Mouse (Mus musculus) heart, embryonic 12.5 days (tissue): ENCODE data around the gene Glmn. TPM values are rescaled to one million over a fixed set of nuclear protein-coding genes. Genes with fewer than 3 reads are reported as not detected.

Experiments used
- ATAC-seq: fragments of 200-750 bp; cut with Nextera tagmentation; 2 replicates; pipeline ENCODE4 v1.8.0; 2017; ENCODE audit warnings: moderate TSS enrichment, moderate library complexity; ENCODE audit not compliant: insufficient number of reproducible peaks, low FRiP score
- H3K27ac ChIP-seq: fragments of 300-500 bp; sonication (generic); 2 replicates; pipeline ENCODE4 v1.5.1; 2016; ENCODE audit warnings: mild to moderate bottlenecking, moderate library complexity; ENCODE audit not compliant: poor library complexity, severe bottlenecking
- H3K27me3 ChIP-seq: fragments of 300-500 bp; sonication (generic); replicated peaks from 2 replicates; pipeline ENCODE4 v1.6.1; 2016; ENCODE audit warnings: mild to moderate bottlenecking, moderate library complexity
- H3K36me3 ChIP-seq: fragments of 300-500 bp; sonication (generic); 2 replicates; pipeline ENCODE4 v1.6.1; 2016; ENCODE audit warnings: mild to moderate bottlenecking, moderate library complexity
- H3K4me1 ChIP-seq: fragments of 300-500 bp; sonication (generic); replicated peaks from 2 replicates; pipeline ENCODE4 v1.6.1; 2016; ENCODE audit warnings: mild to moderate bottlenecking
- H3K4me2 ChIP-seq: fragments of 300-500 bp; sonication (generic); 2 replicates; pipeline ENCODE4 v1.6.1; 2016; ENCODE audit warnings: mild to moderate bottlenecking, moderate library complexity
- H3K4me3 ChIP-seq: fragments of 300-500 bp; sonication (generic); 2 replicates; pipeline ENCODE4 v1.5.1; 2016; ENCODE audit warnings: mild to moderate bottlenecking
- H3K9ac ChIP-seq: fragments of 300-500 bp; sonication (generic); 2 replicates; pipeline ENCODE4 v1.6.1; 2016; ENCODE audit warnings: mild to moderate bottlenecking, moderate library complexity
- H3K9me3 ChIP-seq: fragments of 300-500 bp; sonication (generic); replicated peaks from 2 replicates; pipeline ENCODE4 v1.6.1; 2016; ENCODE audit warnings: mild to moderate bottlenecking, moderate library complexity
- WGBS: fragments of 180-500 bp; shearing (Covaris S2); methylation state at CpG from one replicate; pipeline ENCODE4 v1.1.7; 2016; 5-methylcytosine and 5-hydroxymethylcytosine counted together
- polyA plus RNA-seq: library from polyadenylated mRNA; unstranded; fragments of >200 nt; fragmentation: Nextera tagmentation; extraction: Ambion mirVana; gene quantifications from 2 replicates; pipeline ENCODE4 v1.2.1, GENCODE M21; 2016

The Glmn gene
- polyA plus RNA-seq: 26.4 and 27.1 TPM in 2 replicates

GRCm38 (mm10) chr5:107597301-107598077 lies at the start of gene Glmn, which contains the start of gene Rpap2:
TSS of gene Glmn (minus strand) at chr5:107597888.
TSS of gene Rpap2 (plus strand) at chr5:107597373.
- peak within 1 kb of the TSS; percentile 93 for H3K9ac ChIP-seq
- peak within 1 kb of the TSS; percentile 86 for H3K27ac ChIP-seq
- no peaks in the 10 kb centered on the region for H3K9me3 ChIP-seq
- WGBS: under 1% methylated on average over 57 of the region's 64 CpGs
- ATAC-seq: peak; percentile 98
- peaks cover 20% of the 10 kb centered on the region for H3K36me3 ChIP-seq
- peak within 1 kb of the TSS; percentile 89 for H3K4me2 ChIP-seq
- 0 out of 2 replicates have a peak, but pooled peaks cover 6% of the 10 kb centered on the region for H3K4me1 ChIP-seq
- H3K4me3 ChIP-seq: peak within 1 kb of the TSS; percentile 93
- no peaks in the 10 kb centered on the region for H3K27me3 ChIP-seq

GRCm38 (mm10) chr5:107645935-107646334 lies 48.2 kb upstream of the Glmn start:
- 89% methylated on average over 2 of the region's 2 CpGs for WGBS
- H3K9me3 ChIP-seq: no peaks in the 10 kb centered on the region
- H3K27ac ChIP-seq: no peak overlapping the region
- H3K4me3 ChIP-seq: no peak overlapping the region
- H3K36me3 ChIP-seq: peaks cover 7% of the 10 kb centered on the region
- no peak for ATAC-seq
- no peak overlapping the region for H3K9ac ChIP-seq
- H3K4me2 ChIP-seq: no peak overlapping the region
- no peaks in the 10 kb centered on the region for H3K4me1 ChIP-seq
- no peaks in the 10 kb centered on the region for H3K27me3 ChIP-seq

- no peak overlapping the region for H3K4me2 ChIP-seq
- H3K27ac ChIP-seq: no peak overlapping the region
- no peaks in the 10 kb centered on the region for H3K27me3 ChIP-seq
- H3K9me3 ChIP-seq: no peaks in the 10 kb centered on the region
- H3K36me3 ChIP-seq: peaks cover 10% of the 10 kb centered on the region
- H3K4me3 ChIP-seq: no peak overlapping the region
- 53% methylated on average over 2 of the region's 2 CpGs for WGBS
- no peaks in the 10 kb centered on the region for H3K4me1 ChIP-seq
- no peak overlapping the region for H3K9ac ChIP-seq
- ATAC-seq: no peak
These were observed 46.9 kb upstream of the Glmn start for GRCm38 (mm10) chr5:107644595-107644994.

GRCm38 (mm10) chr5:107638366-107638765 lies 40.7 kb upstream of the Glmn start:
- no peaks in the 10 kb centered on the region for H3K27me3 ChIP-seq
- ATAC-seq: no peak

DNA sequence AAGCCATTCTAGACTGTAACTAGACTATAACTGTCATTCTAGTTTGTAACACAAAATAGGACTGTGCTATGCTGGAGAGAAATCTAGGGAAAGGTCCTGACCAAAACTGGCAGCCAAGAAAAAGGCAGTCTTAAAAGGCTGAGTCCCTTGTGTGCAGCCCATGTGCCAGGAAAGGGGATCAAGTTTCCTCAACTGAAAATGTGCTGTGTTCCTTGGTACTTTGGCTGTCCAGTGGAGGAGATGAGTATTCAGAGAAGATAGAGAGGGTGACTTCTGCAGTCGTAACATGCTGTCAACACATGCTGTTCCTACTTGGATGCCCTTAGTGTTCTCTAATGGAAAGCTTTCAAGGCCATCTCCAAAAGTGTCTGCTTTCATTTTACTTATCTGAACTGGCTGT lies 39.4 kb upstream of the Glmn start:
- Histone ChIP-seq H3K4me2 (no peak overlapping the region), H3K9me3 (no peaks in the 10 kb centered on the region), H3K27ac (no peak overlapping the region), H3K9ac (no peak overlapping the region), H3K4me1 (no peaks in the 10 kb centered on the region), H3K27me3 (no peaks in the 10 kb centered on the region), H3K36me3 (peaks cover 8% of the 10 kb centered on the region), H3K4me3 (no peak overlapping the region)
- WGBS: 59% methylated on average over 1 of the region's 1 CpGs
- no peak for ATAC-seq

More at GRCm38 (mm10) chr5:107638366-107638765, 40.7 kb upstream of the Glmn start:
- Histone ChIP-seq H3K27ac (no peak overlapping the region), H3K4me2 (no peak overlapping the region), H3K4me3 (no peak overlapping the region), H3K9me3 (no peaks in the 10 kb centered on the region), H3K9ac (no peak overlapping the region), H3K4me1 (no peaks in the 10 kb centered on the region), H3K36me3 (peaks cover 11% of the 10 kb centered on the region)
- 80% methylated on average over 8 of the region's 8 CpGs for WGBS

- 91% methylated on average over 4 of the region's 4 CpGs for WGBS
- H3K4me2 ChIP-seq: no peak overlapping the region
- no peaks in the 10 kb centered on the region for H3K4me1 ChIP-seq
- H3K4me3 ChIP-seq: no peak overlapping the region
- no peak overlapping the region for H3K27ac ChIP-seq
- no peaks in the 10 kb centered on the region for H3K9me3 ChIP-seq
- peaks cover 21% of the 10 kb centered on the region for H3K36me3 ChIP-seq
- ATAC-seq: no peak
- no peaks in the 10 kb centered on the region for H3K27me3 ChIP-seq
- H3K9ac ChIP-seq: no peak overlapping the region
These were observed 36.0 kb upstream of the Glmn start for GRCm38 (mm10) chr5:107633651-107634050.

- Histone ChIP-seq H3K9ac (no peak overlapping the region), H3K9me3 (no peaks in the 10 kb centered on the region), H3K4me1 (no peaks in the 10 kb centered on the region), H3K36me3 (peaks cover 60% of the 10 kb centered on the region), H3K27ac (no peak overlapping the region), H3K4me3 (no peak overlapping the region), H3K4me2 (no peak overlapping the region), H3K27me3 (no peaks in the 10 kb centered on the region)
- ATAC-seq: no peak
- WGBS: 76% methylated on average over 3 of the region's 3 CpGs
These were observed 23.6 kb upstream of the Glmn start for GRCm38 (mm10) chr5:107621327-107621726.

DNA sequence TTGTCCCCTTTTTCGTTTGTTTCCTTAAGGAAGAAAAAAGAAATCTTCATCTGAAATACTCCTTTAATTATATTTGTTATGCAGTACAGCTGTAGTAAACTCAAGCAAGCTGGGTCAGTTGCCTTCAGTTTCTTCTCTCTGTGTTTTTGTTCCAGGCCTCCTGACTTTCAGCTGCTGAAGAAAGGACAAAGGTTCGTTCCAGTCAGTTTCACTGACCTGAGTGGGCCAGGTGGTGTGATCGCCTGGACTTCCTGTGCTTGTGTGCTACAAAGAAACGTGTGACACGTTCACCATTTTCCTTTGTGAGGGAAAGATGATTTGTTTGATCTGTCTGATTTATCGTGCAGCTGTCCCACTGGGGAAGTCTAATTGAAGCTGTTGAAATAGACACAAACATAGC lies 20.3 kb upstream of the Glmn start:
- ATAC-seq: no peak
- peaks cover 60% of the 10 kb centered on the region for H3K36me3 ChIP-seq
- WGBS: 87% methylated on average over 6 of the region's 6 CpGs

DNA sequence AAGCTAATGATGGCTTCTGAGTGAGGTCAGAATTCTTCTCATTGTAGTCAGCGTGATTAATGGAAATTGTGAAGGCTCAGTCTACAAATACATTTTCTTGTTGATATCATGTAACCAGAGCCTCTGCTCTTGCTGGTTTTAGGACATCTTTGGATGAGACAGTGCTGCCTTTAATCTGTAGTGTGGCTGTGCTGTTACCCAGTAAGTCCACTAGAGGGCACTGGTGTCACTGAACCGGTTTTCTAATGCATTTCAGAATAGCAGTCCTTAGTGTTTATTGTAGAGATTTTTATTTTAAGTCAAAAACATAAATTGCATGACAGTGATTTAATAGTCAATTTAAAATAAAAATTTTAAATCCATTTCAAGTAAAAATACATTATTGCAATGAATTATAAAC lies 13.5 kb upstream of the Glmn start:
- Histone ChIP-seq H3K4me3 (no peak overlapping the region), H3K27me3 (no peaks in the 10 kb centered on the region), H3K27ac (no peak overlapping the region), H3K4me2 (no peak overlapping the region), H3K9me3 (no peaks in the 10 kb centered on the region), H3K4me1 (no peaks in the 10 kb centered on the region), H3K36me3 (peaks cover 32% of the 10 kb centered on the region), H3K9ac (no peak overlapping the region)
- 3% methylated on average over 2 of the region's 2 CpGs for WGBS
- ATAC-seq: no peak

More for the DNA sequence above, 20.3 kb upstream of the Glmn start:
- H3K4me3 ChIP-seq: no peak overlapping the region
- no peaks in the 10 kb centered on the region for H3K9me3 ChIP-seq
- no peak overlapping the region for H3K27ac ChIP-seq
- H3K4me2 ChIP-seq: no peak overlapping the region
- H3K27me3 ChIP-seq: no peaks in the 10 kb centered on the region
- no peaks in the 10 kb centered on the region for H3K4me1 ChIP-seq
- H3K9ac ChIP-seq: no peak overlapping the region

- Histone ChIP-seq H3K9me3 (no peaks in the 10 kb centered on the region), H3K4me3 (peak overlapping the region; percentile 93), H3K36me3 (peaks cover 21% of the 10 kb centered on the region), H3K4me2 (peak overlapping the region; percentile 89), H3K27ac (no peak overlapping the region), H3K9ac (peak overlapping the region; percentile 93; the same call in 1 of the 2 replicates), H3K4me1 (0 out of 2 replicates have a peak, but pooled peaks cover 6% of the 10 kb centered on the region), H3K27me3 (no peaks in the 10 kb centered on the region)
- 26% methylated on average over 4 of the region's 4 CpGs for WGBS
- ATAC-seq: no peak
These were observed 692 bp upstream of the Glmn start for GRCm38 (mm10) chr5:107598380-107598779.

DNA sequence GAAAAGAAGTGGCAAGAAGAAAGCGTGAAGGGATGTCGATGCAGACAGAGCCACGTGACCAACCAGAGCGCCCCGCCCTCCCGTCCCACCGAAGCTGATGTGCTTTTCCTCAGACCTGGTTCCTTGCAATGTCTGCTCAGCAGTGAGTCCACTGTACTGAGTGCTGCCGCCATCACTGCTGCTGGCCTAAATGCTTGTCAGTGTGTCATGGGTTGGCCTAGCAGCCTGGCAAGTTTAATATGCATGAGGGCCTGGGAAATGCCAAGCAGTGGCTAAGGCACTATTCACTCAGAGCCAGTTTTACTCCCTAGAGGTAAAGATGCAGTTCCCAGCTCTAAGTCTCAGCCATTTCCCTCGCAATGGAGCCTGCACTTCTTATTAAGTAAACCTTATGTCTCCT lies 28.5 kb downstream of the Glmn start:
- H3K27me3 ChIP-seq: no peaks in the 10 kb centered on the region
- H3K4me3 ChIP-seq: no peak overlapping the region
- H3K27ac ChIP-seq: no peak overlapping the region
- 96% methylated on average over 9 of the region's 9 CpGs for WGBS
- H3K36me3 ChIP-seq: peaks cover 58% of the 10 kb centered on the region
- no peak overlapping the region for H3K9ac ChIP-seq
- no peak for ATAC-seq
- no peaks in the 10 kb centered on the region; the same call in 1 of the 2 replicates for H3K9me3 ChIP-seq
- H3K4me1 ChIP-seq: no peaks in the 10 kb centered on the region
- no peak overlapping the region for H3K4me2 ChIP-seq
